Mouse (Mus musculus) embryonic facial prominence, embryonic 11.5 days (tissue): ENCODE data around the gene Rad54l. TPM values are rescaled to one million over a fixed set of nuclear protein-coding genes. Genes with fewer than 3 reads are reported as not detected.

Experiments
- ATAC-seq: fragments of 200-750 bp; cut with Nextera tagmentation; replicated peaks from 2 replicates; pipeline ENCODE4 v1.8.0; 2017; ENCODE audit warnings: low read depth; ENCODE audit not compliant: insufficient number of reproducible peaks, low FRiP score, low TSS enrichment
- DNase-seq: peaks from one replicate; pipeline ENCODE4 v3.0.0-alpha.2; 2015; ENCODE audit warnings: low spot score
- H3K27ac ChIP-seq: fragments of 300-500 bp; sonication (generic); replicated peaks from 2 replicates; pipeline ENCODE4 v1.5.1; 2014; ENCODE audit warnings: mild to moderate bottlenecking, low read depth, low read length, control low read depth
- H3K27me3 ChIP-seq: fragments of 300-500 bp; sonication (generic); 2 replicates; pipeline ENCODE4 v1.6.1; 2014; ENCODE audit warnings: mild to moderate bottlenecking, low read length, moderate library complexity, mixed read lengths; ENCODE audit not compliant: control insufficient read depth, insufficient read depth
- H3K36me3 ChIP-seq: fragments of 300-500 bp; sonication (generic); replicated peaks from 2 replicates; pipeline ENCODE4 v1.6.1; 2014; ENCODE audit warnings: low read depth, mild to moderate bottlenecking, low read length, moderate library complexity, mixed read lengths; ENCODE audit not compliant: control insufficient read depth, insufficient read depth
- H3K4me1 ChIP-seq: fragments of 300-500 bp; sonication (generic); 2 replicates; pipeline ENCODE4 v1.6.1; 2014; ENCODE audit warnings: low read length, mixed read lengths; ENCODE audit not compliant: control insufficient read depth, insufficient read depth
- H3K4me2 ChIP-seq: fragments of 300-500 bp; sonication (generic); 2 replicates; pipeline ENCODE4 v1.6.1; 2014; ENCODE audit warnings: low read depth, mild to moderate bottlenecking, control low read depth, low read length, moderate library complexity
- H3K4me3 ChIP-seq: fragments of 300-500 bp; sonication (generic); 2 replicates; pipeline ENCODE4 v1.5.1; 2014; ENCODE audit warnings: low read depth, low read length, control low read depth
- H3K9ac ChIP-seq: fragments of 300-500 bp; sonication (generic); replicated peaks from 2 replicates; pipeline ENCODE4 v1.6.1; 2014; ENCODE audit warnings: mild to moderate bottlenecking, control low read depth, low read length
- H3K9me3 ChIP-seq: fragments of 300-500 bp; sonication (generic); replicated peaks from 2 replicates; pipeline ENCODE4 v1.6.1; 2016; ENCODE audit warnings: mild to moderate bottlenecking, low read length, inconsistent platforms, mixed read lengths; ENCODE audit not compliant: control insufficient read depth
- WGBS: fragments of 180-500 bp; shearing (Covaris S2); extraction: QIAGEN DNeasy Blood & Tissue Kit; methylation state at CpG from one replicate; pipeline ENCODE4 v1.1.7; 2014; 5-methylcytosine and 5-hydroxymethylcytosine counted together
- polyA plus RNA-seq: library from polyadenylated mRNA; unstranded; fragments of >200 nt; fragmentation: Nextera tagmentation; extraction: Ambion mirVana; gene quantifications from 2 replicates; pipeline ENCODE4 v1.2.1, GENCODE M21; 2014

Rad54l gene
- polyA plus RNA-seq, 1 experiment from 2014 or later: 60.1 TPM

DNA sequence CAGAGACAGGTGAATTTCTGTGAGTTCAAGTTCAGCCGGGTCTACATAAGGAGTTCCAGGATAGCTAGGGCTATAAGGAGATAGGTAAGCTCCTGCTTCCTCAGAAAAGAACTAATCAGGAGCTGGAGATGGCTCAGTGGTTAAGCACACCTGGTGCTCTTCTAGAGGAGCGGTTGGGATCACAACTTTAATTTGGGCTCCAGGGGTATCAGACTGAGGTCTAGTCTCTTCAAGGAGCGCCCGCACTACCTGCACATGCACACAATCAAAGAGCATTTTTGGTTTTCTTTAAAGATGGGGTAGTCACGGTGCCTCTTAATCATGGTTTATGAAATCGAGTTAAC lies 26.3 kb upstream of the Rad54l start:
- 22% methylated on average over 6 of the region's 6 CpGs for WGBS
- Histone ChIP-seq H3K4me1 (peaks cover 2% of the 10 kb centered on the region; the same call in 1 of the 2 replicates), H3K4me3 (peak overlapping the region; percentile 68), H3K27ac (no peak overlapping the region; the same call in 1 of the 2 replicates), H3K36me3 (peaks cover 4% of the 10 kb centered on the region), H3K27me3 (no peaks in the 10 kb centered on the region), H3K9ac (peak overlapping the region; percentile 97), H3K4me2 (peak overlapping the region; percentile 72), H3K9me3 (no peaks in the 10 kb centered on the region)
- DNase-seq: no peak
- no peak for ATAC-seq

DNA sequence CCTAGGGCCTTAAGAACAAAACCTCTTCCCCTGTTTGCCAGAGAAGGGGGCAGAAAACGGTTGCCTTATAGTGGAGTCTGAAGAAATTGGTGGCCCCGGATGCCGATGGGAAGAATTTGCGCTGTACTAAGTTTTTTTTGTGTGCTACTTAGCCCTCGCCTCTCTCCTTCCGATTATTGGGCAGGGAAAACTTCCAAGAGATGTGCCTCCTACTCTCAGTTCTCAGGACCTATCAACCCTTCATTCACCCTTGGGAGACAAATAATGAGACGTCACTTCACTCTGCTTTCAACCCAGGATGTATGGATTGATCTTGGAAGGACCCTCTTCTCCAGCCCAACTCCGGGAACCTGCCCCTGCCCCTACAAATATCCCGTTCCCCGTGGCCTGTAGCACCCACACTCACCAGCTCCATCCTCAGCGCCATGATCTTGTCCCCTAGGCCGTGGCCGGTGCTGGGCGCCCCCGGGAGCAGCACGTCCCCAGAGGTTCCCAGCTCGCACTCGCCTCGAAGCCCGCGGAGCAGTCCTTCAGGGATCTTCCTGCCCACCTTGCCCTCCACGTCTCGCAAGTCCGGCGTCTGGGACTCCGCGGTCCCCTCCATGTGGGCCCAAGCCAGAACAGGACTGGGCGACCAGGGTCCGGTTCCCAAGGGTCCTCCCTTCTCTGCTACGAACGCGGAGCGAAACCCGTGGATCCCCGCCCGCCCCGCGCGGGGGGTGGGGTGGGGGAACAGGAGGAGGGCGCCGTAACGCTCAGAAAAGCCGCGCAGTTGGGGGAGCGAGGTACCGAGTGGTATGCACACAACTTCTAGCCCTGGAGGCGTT lies 20.6 kb upstream of the Rad54l start:
- H3K4me3 ChIP-seq: peak overlapping the region; percentile 67
- H3K4me1 ChIP-seq: no peaks in the 10 kb centered on the region
- ATAC-seq (peak; percentile 46), DNase-seq (peak; percentile 75)
- H3K4me2 ChIP-seq: peak overlapping the region; percentile 96
- H3K9me3 ChIP-seq: no peaks in the 10 kb centered on the region
- H3K27ac ChIP-seq: no peak overlapping the region
- H3K36me3 ChIP-seq: no peaks in the 10 kb centered on the region
- peak overlapping the region; percentile 76 for H3K9ac ChIP-seq
- under 1% methylated on average over 47 of the region's 47 CpGs for WGBS
- H3K27me3 ChIP-seq: no peaks in the 10 kb centered on the region

DNA sequence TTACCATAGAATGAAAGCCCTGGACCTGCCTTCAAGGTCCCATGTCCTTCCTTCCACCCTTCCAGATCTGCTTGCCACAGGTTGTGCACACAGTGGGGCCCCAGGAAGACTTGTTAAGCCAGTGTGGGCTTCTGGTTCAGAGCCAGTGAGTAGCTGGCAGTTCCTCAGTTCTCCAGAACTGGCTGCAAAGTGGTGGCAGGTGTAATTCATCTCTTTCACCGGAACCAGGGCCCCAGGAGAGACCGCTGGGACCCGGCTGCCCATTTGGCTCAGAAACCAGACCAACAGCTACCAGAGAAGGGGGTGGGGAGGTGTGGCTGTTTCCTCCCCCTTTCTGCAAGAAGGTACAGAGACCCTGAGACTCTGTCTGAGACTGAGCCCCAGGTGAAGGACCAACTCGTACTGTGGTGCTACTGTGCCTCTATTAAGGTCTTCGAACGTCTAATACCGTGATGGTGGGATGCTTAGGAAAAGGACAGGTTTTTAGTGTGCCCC lies 19.9 kb upstream of the Rad54l start:
- H3K4me2 ChIP-seq: peak overlapping the region; percentile 96
- no peaks in the 10 kb centered on the region for H3K4me1 ChIP-seq
- no peak overlapping the region; the same call in 1 of the 2 replicates for H3K9ac ChIP-seq
- ATAC-seq (no peak), DNase-seq (peak; percentile 4)
- H3K27ac ChIP-seq: no peak overlapping the region
- 9% methylated on average over 7 of the region's 7 CpGs for WGBS
- peak overlapping the region; percentile 67 for H3K4me3 ChIP-seq
- H3K27me3 ChIP-seq: no peaks in the 10 kb centered on the region
- no peaks in the 10 kb centered on the region for H3K36me3 ChIP-seq
- no peaks in the 10 kb centered on the region for H3K9me3 ChIP-seq

DNA sequence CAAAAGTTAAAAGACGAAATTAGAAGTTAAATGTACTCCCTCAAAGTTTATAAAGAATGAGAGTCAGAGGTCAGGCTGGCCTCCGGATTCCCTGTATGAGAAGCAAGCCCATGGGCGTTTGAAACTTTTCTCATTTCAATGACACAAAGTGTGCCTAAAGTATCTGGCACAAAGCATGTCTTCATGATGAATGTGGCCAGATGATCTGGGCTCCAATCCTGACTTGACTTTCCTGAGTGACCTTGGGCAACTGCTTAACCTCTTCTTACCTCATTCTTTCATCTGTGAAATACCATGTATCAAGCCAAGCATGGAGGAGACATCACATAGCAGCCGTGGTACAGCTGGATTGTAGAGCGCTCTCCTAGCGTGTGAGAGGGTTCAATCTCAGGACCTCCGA lies 18.8 kb upstream of the Rad54l start:
- Histone ChIP-seq H3K9ac (no peak overlapping the region), H3K4me3 (no peak overlapping the region), H3K4me1 (no peaks in the 10 kb centered on the region), H3K4me2 (no peak overlapping the region), H3K9me3 (no peaks in the 10 kb centered on the region), H3K27me3 (no peaks in the 10 kb centered on the region), H3K27ac (no peak overlapping the region), H3K36me3 (no peaks in the 10 kb centered on the region)
- DNase-seq: no peak
- ATAC-seq: no peak
- WGBS: 75% methylated on average over 7 of the region's 7 CpGs

DNA sequence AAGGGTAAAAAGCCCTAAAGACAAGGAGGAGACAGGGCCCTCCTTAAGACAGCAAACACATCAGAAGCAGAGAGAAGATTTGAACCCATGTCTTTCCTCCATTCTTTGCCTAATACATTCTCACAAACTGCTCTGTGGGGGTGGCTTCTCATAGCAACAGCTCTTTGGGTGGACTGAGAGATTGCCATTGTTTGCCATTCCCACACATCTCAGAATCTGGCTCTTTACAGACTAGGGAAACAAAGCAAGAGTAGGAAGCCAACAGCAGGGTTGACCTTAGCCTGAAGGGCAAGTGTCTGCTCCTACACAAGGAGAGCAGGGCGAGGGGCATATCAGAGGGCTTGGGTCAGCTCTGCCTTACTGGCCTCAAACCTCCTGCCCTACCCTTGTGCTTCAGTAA lies 18.2 kb upstream of the Rad54l start:
- DNase-seq: no peak
- no peak overlapping the region for H3K4me3 ChIP-seq
- ATAC-seq: no peak
- H3K27ac ChIP-seq: no peak overlapping the region
- 65% methylated on average over 1 of the region's 1 CpGs for WGBS
- no peak overlapping the region for H3K4me2 ChIP-seq
- no peaks in the 10 kb centered on the region for H3K9me3 ChIP-seq
- H3K9ac ChIP-seq: no peak overlapping the region
- H3K4me1 ChIP-seq: no peaks in the 10 kb centered on the region
- H3K27me3 ChIP-seq: no peaks in the 10 kb centered on the region
- H3K36me3 ChIP-seq: no peaks in the 10 kb centered on the region

DNA sequence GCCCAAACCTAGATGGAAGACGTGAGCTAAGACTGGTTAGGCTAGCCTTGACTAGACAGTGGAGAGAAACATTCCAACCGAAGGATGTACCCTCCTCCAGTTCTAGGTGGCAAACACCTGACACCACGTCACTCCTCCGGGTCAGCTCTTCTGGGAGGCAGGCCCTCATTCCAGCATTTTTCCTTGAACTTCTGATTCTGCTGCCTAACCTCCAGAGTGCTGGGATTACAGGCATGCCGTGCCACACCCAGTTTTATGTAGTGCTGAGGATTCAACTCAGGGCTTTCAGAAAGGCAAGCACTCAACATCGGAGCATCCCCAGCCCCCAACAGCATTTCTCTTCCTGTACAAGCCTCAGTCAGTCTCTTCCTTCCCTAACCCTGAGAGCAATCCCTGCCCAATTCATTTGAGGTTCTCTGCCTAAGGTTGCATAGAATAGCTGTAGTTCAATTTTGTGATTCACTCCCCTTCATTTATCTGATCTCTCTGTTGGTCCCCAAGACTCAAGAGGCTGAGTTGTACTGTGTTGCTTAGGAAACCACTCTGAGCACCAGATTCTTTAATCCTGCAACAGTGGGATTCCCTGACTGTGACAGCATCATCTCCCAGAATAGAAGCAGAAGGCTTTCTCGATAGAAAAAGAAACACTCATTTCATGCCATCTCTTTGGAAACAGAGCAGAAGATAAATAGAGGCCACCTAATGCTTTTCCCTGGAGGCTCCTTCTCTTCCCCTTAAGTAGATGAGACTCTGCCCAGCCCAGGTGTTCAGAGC lies 17.5 kb upstream of the Rad54l start:
- Histone ChIP-seq H3K4me2 (no peak overlapping the region), H3K36me3 (no peaks in the 10 kb centered on the region), H3K9me3 (no peaks in the 10 kb centered on the region), H3K4me1 (no peaks in the 10 kb centered on the region), H3K27me3 (no peaks in the 10 kb centered on the region), H3K4me3 (no peak overlapping the region), H3K9ac (no peak overlapping the region), H3K27ac (no peak overlapping the region)
- ATAC-seq (no peak), DNase-seq (no peak)
- 81% methylated on average over 7 of the region's 7 CpGs for WGBS

DNA sequence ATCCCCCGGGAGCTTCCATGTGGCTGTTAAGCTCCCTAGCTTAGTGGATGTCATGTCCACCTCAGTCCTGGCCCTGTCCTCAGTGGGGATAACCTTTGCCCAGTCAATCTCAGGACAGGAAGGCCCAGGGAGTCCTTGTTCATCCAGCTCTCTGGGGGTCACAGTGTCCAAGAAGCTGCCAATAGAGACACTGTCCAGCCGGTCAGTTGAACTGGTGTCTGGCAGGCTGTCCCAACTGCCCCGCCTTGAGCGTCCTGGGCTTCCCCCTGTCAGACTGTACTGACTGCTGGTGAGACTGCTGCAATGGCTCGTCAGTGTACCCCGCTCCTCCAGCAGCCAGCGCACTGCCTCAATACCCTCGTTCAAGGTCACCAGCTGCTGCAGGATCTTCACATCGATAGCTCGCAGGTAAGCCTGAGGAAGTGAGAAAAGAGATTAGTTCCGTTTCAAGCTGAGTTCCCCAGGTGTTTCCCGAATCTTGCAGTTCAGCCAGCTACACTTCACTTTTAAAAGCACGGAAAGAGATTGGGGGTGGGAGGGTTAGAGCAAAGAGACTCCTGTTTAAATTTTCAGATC lies 14.0 kb upstream of the Rad54l start:
- no peak for ATAC-seq
- Histone ChIP-seq H3K27ac (no peak overlapping the region), H3K27me3 (no peaks in the 10 kb centered on the region), H3K4me1 (no peaks in the 10 kb centered on the region), H3K4me2 (no peak overlapping the region), H3K36me3 (no peaks in the 10 kb centered on the region), H3K9ac (no peak overlapping the region), H3K9me3 (no peaks in the 10 kb centered on the region), H3K4me3 (no peak overlapping the region)
- 49% methylated on average over 13 of the region's 13 CpGs for WGBS
- no peak for DNase-seq

DNA sequence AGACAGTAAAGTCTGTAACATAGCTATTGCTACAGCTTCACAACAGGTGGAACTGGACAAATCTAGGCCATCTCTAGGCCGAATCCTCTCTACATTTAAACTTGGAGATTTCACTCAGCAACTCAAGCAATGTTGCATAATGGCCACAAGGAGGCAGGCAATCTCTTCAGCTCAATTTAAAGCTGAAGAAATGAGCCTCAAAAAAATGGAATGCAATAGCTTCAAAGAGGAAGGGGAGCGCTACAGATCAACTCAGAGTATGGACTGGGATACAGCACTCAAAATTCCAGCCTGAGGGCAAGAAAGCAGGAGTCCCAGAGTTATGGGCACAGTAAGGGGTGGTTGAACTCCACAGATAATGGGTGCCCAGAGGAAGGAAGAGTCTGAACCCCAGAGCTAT lies 11.5 kb upstream of the Rad54l start:
- no peak for ATAC-seq
- Histone ChIP-seq H3K27me3 (no peaks in the 10 kb centered on the region), H3K4me3 (no peak overlapping the region), H3K9me3 (no peaks in the 10 kb centered on the region), H3K27ac (no peak overlapping the region), H3K4me1 (no peaks in the 10 kb centered on the region), H3K36me3 (no peaks in the 10 kb centered on the region), H3K4me2 (no peak overlapping the region), H3K9ac (no peak overlapping the region)
- 45% methylated on average over 2 of the region's 2 CpGs for WGBS
- peak; percentile 75 for DNase-seq
